Mouse (Mus musculus) cerebellum, postnatal 25 days (tissue): ENCODE measurements around the gene Il1f10.

ENCODE experiments used
- DNase-seq, 2 experiments: peaks; one replicate each; pipeline ENCODE4 v3.0.0; 2021; ENCODE audit warnings: mixed read lengths in 2 of 2

Il1f10 gene

GRCm38 (mm10) chr2:24290896-24291295 is at the start of gene Il1f10:
Il1f10 (plus strand) TSS chr2:24291196.
- no peak for DNase-seq

GRCm38 (mm10) chr2:24267503-24267902 is 23.5 kb upstream of the Il1f10 start:
- no peak for DNase-seq

- DNase-seq = no peak
Measured at GRCm38 (mm10) chr2:24273619-24274018, 17.4 kb upstream of the Il1f10 start.

GRCm38 (mm10) chr2:24275146-24275545 is 15.8 kb upstream of the Il1f10 start:
- DNase-seq = no peak

GRCm38 (mm10) chr2:24276654-24277053 is 14.3 kb upstream of the Il1f10 start, which contains the start of gene Il1f5:
Il1f5 (plus strand) TSS chr2:24276954.
- no peak for DNase-seq

- DNase-seq = no peak
Measured at GRCm38 (mm10) chr2:24294616-24295015, 3.6 kb downstream of the Il1f10 start.

- peak; percentile 13 to 56 for DNase-seq
Measured at GRCm38 (mm10) chr2:24296837-24297236, 5.8 kb downstream of the Il1f10 start.

GRCm38 (mm10) chr2:24311302-24312001 is 20.5 kb downstream of the Il1f10 start:
- DNase-seq = no peak

- no peak for DNase-seq
Measured at GRCm38 (mm10) chr2:24316919-24317318, 25.9 kb downstream of the Il1f10 start.

- no peak for DNase-seq
Measured at GRCm38 (mm10) chr2:24317919-24318598, 27.1 kb downstream of the Il1f10 start.

GRCm38 (mm10) chr2:24335333-24335732 is 44.3 kb downstream of the Il1f10 start:
- no peak for DNase-seq

- DNase-seq = no peak
Measured at GRCm38 (mm10) chr2:24336545-24336944, 45.5 kb downstream of the Il1f10 start, which contains the start of gene Il1rn. Il1rn (plus strand) TSS chr2:24336853.

- no peak for DNase-seq
Measured at GRCm38 (mm10) chr2:24341395-24341885, 50.4 kb downstream of the Il1f10 start.
